ENCODE assay signal across 19 mouse cellular contexts in the genomic region with DNA sequence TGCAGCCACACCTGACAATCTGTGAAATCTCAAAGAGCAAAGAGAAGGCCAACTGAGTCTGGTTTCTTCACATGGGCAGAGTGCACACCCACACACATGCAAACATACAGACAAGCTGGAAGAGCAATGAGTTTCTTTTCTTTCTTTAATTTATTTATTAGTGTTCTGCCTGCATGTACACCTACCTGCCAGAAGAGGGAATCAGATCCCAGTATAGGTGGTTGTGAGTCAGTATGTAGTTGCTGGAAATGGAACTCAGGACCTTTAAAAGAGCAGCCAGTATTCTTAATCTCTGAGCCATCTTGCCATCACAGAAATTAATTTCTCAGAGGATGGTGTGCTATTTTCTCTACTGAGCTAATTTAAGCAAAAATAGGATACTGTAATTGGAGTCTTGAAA.
DNase-seq lines count a peak whose midpoint lies in the region; ATAC-seq and TF ChIP-seq lines count a peak whose summit lies in the region.
"Had no signal": no experiment of that assay in that cellular context is flagged by ENCODE, and none has a peak within 500 bp of the region (broad histone marks: within the 10 kb centered on the region; RNA-seq: fewer than 3 reads in every experiment).

No protein-coding gene starts in this region.

- H3K9ac ChIP-seq in hindbrain, postnatal 0 days (replicated peaks; ENCODE audit: low read length), result no peak overlapping the region
- H3K9ac ChIP-seq in hindbrain, embryonic 14.5 days, result no peak overlapping the region
- H3K9ac ChIP-seq in lung, postnatal 0 days (replicated peaks; ENCODE audit: low read depth), result no peak overlapping the region
- no peak overlapping the region for H3K9ac ChIP-seq in stomach, postnatal 0 days (ENCODE audit: low read length)
- H3K9ac ChIP-seq: lung, embryonic 15.5 days; neural tube, embryonic 15.5 days had no signal

- TF ChIP-seq EP300 in lung, postnatal 0 days (IDR thresholded peaks at IDR 0.05), result no peak
- no peak for TF ChIP-seq EP300 in stomach, postnatal 0 days (optimal IDR thresholded peaks at IDR 0.05)

- no peak overlapping the region for H3K27ac ChIP-seq in hindbrain, postnatal 0 days
- H3K27ac ChIP-seq in hindbrain, embryonic 14.5 days, result no peak overlapping the region
- H3K27ac ChIP-seq in lung, postnatal 0 days (ENCODE audit: low read length), result no peak overlapping the region
- H3K27ac ChIP-seq in stomach, postnatal 0 days (replicated peaks), result no peak overlapping the region
- H3K27ac ChIP-seq: embryonic facial prominence, embryonic 10.5 days; lung, embryonic 15.5 days; neural tube, embryonic 15.5 days had no signal

- no peaks in the 10 kb centered on the region for H3K27me3 ChIP-seq in hindbrain, postnatal 0 days (ENCODE audit: insufficient read depth, low read length)
- H3K27me3 ChIP-seq in hindbrain, embryonic 14.5 days (ENCODE audit: control insufficient read depth, insufficient read depth, low read length), result no peaks in the 10 kb centered on the region
- H3K27me3 ChIP-seq in lung, postnatal 0 days (replicated peaks; ENCODE audit: insufficient read depth, low read length), result no peaks in the 10 kb centered on the region
- H3K27me3 ChIP-seq in Patski, result no peaks in the 10 kb centered on the region
- no peaks in the 10 kb centered on the region for H3K27me3 ChIP-seq in stomach, postnatal 0 days (ENCODE audit: control insufficient read depth, insufficient read depth, low read length)
- H3K27me3 ChIP-seq: lung, embryonic 15.5 days; megakaryocyte, embryonic 14.5 days; neural tube, embryonic 15.5 days had no signal

- no peak for DNase-seq in hindbrain, postnatal 0 days (ENCODE audit: low spot score)
- no peak for DNase-seq in hindbrain, embryonic 14.5 days (ENCODE audit: low spot score)
- peak; percentile 36 for DNase-seq in lung, postnatal 0 days (ENCODE audit: low spot score)
- DNase-seq in lung, adult 2 months, result no peak
- DNase-seq in Patski (ENCODE audit: low read depth, low spot score), result no peak
- no peak for DNase-seq in stomach, postnatal 0 days (ENCODE audit: low spot score)
- DNase-seq in urinary bladder, adult 18-20 months (ENCODE audit: low spot score in 2 of 2), result no peak
- no peak for DNase-seq in cerebellum, postnatal 10 days
- DNase-seq: adrenal gland, postnatal 25 days; cerebellum, postnatal 14 days; heart, postnatal 4 days; kidney, adult 18-20 months; right cerebral cortex, adult 18-20 months; spleen, adult 18-20 months had no signal

- no peak overlapping the region for H3K4me3 ChIP-seq in hindbrain, postnatal 0 days (ENCODE audit: low read length)
- H3K4me3 ChIP-seq in hindbrain, embryonic 14.5 days (replicated peaks; ENCODE audit: low read length), result no peak overlapping the region
- H3K4me3 ChIP-seq in lung, postnatal 0 days (ENCODE audit: low read depth, low read length), result no peak overlapping the region
- H3K4me3 ChIP-seq in lung, adult 2 months (replicated peaks; ENCODE audit: extremely low read depth, low read depth, low read length), result no peak overlapping the region
- H3K4me3 ChIP-seq in stomach, postnatal 0 days (ENCODE audit: low read depth, low read length), result no peak overlapping the region
- H3K4me3 ChIP-seq: embryonic facial prominence, embryonic 10.5 days; lung, embryonic 15.5 days; megakaryocyte, embryonic 14.5 days; neural tube, embryonic 15.5 days had no signal

- in situ Hi-C loops in Patski (cut with MboI; ENCODE audit: low pct_unique_long_range_greater_than_20kb), result no loop called here

- no peak overlapping the region for H3K4me2 ChIP-seq in hindbrain, postnatal 0 days (ENCODE audit: low read depth, low read length)
- no peak overlapping the region for H3K4me2 ChIP-seq in hindbrain, embryonic 14.5 days (replicated peaks)
- H3K4me2 ChIP-seq in lung, postnatal 0 days (replicated peaks; ENCODE audit: low read depth, low read length), result no peak overlapping the region
- H3K4me2 ChIP-seq in stomach, postnatal 0 days (replicated peaks; ENCODE audit: low read depth), result no peak overlapping the region
- H3K4me2 ChIP-seq: heart, embryonic 11.5 days; lung, embryonic 15.5 days; neural tube, embryonic 15.5 days had no signal

- no peaks in the 10 kb centered on the region for H3K4me1 ChIP-seq in hindbrain, postnatal 0 days (ENCODE audit: insufficient read depth, low read length)
- H3K4me1 ChIP-seq in hindbrain, embryonic 14.5 days (replicated peaks; ENCODE audit: control insufficient read depth, insufficient read depth, low read length), result peaks cover 15% of the 10 kb centered on the region; the same call in 1 of the 2 replicates
- H3K4me1 ChIP-seq in lung, postnatal 0 days (ENCODE audit: insufficient read depth, low read depth, low read length), result peaks cover 6% of the 10 kb centered on the region; the same call in 1 of the 2 replicates
- H3K4me1 ChIP-seq in lung, adult 2 months (ENCODE audit: control insufficient read depth, insufficient read depth, low read length), result peaks cover 13% of the 10 kb centered on the region
- H3K4me1 ChIP-seq in stomach, postnatal 0 days (replicated peaks; ENCODE audit: control insufficient read depth, insufficient read depth), result no peaks in the 10 kb centered on the region

- ATAC-seq in hindbrain, postnatal 0 days, result no peak
- ATAC-seq in hindbrain, embryonic 14.5 days (ENCODE audit: low FRiP score), result no peak
- ATAC-seq in lung, postnatal 0 days, result no peak
- no peak for ATAC-seq in Patski
- ATAC-seq in stomach, postnatal 0 days (ENCODE audit: low FRiP score, low TSS enrichment), result no peak

- H3K36me3 ChIP-seq in hindbrain, postnatal 0 days (ENCODE audit: insufficient read depth, low read length), result no peaks in the 10 kb centered on the region
- no peaks in the 10 kb centered on the region for H3K36me3 ChIP-seq in hindbrain, embryonic 14.5 days (replicated peaks; ENCODE audit: control insufficient read depth, insufficient read depth)
- H3K36me3 ChIP-seq in lung, postnatal 0 days (ENCODE audit: insufficient read depth, low read length), result no peaks in the 10 kb centered on the region
- no peaks in the 10 kb centered on the region for H3K36me3 ChIP-seq in stomach, postnatal 0 days (ENCODE audit: control insufficient read depth, insufficient read depth, low read length)
- H3K36me3 ChIP-seq: lung, embryonic 15.5 days; neural tube, embryonic 15.5 days had no signal

- no peaks in the 10 kb centered on the region for H3K9me3 ChIP-seq in hindbrain, postnatal 0 days (ENCODE audit: low read length)
- H3K9me3 ChIP-seq in hindbrain, embryonic 14.5 days (ENCODE audit: control insufficient read depth, low read length), result no peaks in the 10 kb centered on the region
- H3K9me3 ChIP-seq in lung, postnatal 0 days (ENCODE audit: low read length), result no peaks in the 10 kb centered on the region
- H3K9me3 ChIP-seq in stomach, postnatal 0 days (ENCODE audit: control insufficient read depth, low read length), result no peaks in the 10 kb centered on the region
- H3K9me3 ChIP-seq: embryonic facial prominence, embryonic 10.5 days; lung, embryonic 15.5 days; megakaryocyte, embryonic 14.5 days; neural tube, embryonic 15.5 days had no signal

- no peak for TF ChIP-seq POLR2A in lung, adult 2 months (IDR thresholded peaks at IDR 0.05; ENCODE audit: borderline replicate concordance, extremely low read depth, low read depth, low read length)

- POLR2A ChIA-PET in Patski (lab: Charles Lee), result interaction anchor here (0.6 kb wide), 1 partner anchor 34 kb away, joined by 6 read pairs; no protein-coding TSS in a partner anchor

- peak; percentile 42 for TF ChIP-seq CTCF in hindbrain, postnatal 0 days (IDR thresholded peaks at IDR 0.05; ENCODE audit: low read depth)
- TF ChIP-seq CTCF in lung, postnatal 0 days (IDR thresholded peaks at IDR 0.05), result peak; percentile 52
- no peak for TF ChIP-seq CTCF in lung, adult 2 months (IDR thresholded peaks at IDR 0.05; ENCODE audit: insufficient read depth, low read length)
- TF ChIP-seq CTCF in Patski (IDR thresholded peaks at IDR 0.05), result peak; percentile 34
- peak; percentile 56 for TF ChIP-seq CTCF in stomach, postnatal 0 days (IDR thresholded peaks at IDR 0.05; ENCODE audit: low read depth)

- CTCF ChIA-PET in Patski (lab: Charles Lee), result interaction anchor here (0.6 to 2.1 kb wide), 3 partner anchors 21 to 26 kb away, joined by 3 to 7 read pairs (median 5); no protein-coding TSS in a partner anchor
